Mouse (Mus musculus): ENCODE results near the gene Dock1. TPM values are rescaled to one million over a fixed set of nuclear protein-coding genes. Genes with fewer than 3 reads are reported as not detected.

Gene Dock1
- total and polyA plus RNA-seq, 3 experiments, result not detected

DNA sequence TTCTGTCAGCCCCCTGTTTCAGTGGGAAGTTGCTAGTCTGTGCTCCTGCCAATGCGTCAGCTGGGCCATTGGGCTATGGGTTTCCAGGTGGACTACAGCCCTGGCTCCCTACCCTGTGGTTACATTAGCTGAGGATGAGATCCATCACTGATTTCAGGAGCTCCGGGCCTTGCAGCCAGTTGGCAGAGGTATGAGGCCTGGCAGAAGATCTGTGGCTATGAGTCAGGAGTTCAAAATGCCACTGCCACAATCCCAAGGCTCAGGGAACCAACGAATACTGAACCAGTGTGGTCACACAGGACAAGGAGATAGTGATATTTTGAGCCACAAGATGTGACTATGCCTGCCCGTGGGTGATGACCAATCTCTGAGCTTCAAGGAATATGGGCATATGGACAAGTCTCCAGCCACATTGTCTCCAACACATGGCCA is 3.2 kb upstream of the Dock1 start:
- DNase-seq (ENCODE audit: low spot score), result no peak
- Histone ChIP-seq H3K36me3 (replicated peaks) (no peaks in the 10 kb centered on the region), H3K4me3 (ENCODE audit: low read depth, low read length) (no peak overlapping the region), H3K4me1 (ENCODE audit: insufficient read depth, low read depth, low read length) (no peaks in the 10 kb centered on the region), H3K9me3 (replicated peaks) (peaks cover 78% of the 10 kb centered on the region), H3K27me3 (ENCODE audit: insufficient read depth, low read length) (no peaks in the 10 kb centered on the region)
- TF ChIP-seq TAL1 (conservative IDR thresholded peaks at IDR 0.05; ENCODE audit: low read depth, low read length), result no peak
- no peak for TF ChIP-seq CTCF (IDR thresholded peaks at IDR 0.05; ENCODE audit: low read depth, low read length)
- no peak for TF ChIP-seq POLR2AphosphoS5 (IDR thresholded peaks at IDR 0.05; ENCODE audit: insufficient replicate concordance, low read depth, low read length)
- no peak for TF ChIP-seq GATA1 (IDR thresholded peaks at IDR 0.05; ENCODE audit: borderline replicate concordance, low read length)
- ATAC-seq (ENCODE audit: extremely low read depth, insufficient number of reproducible peaks, low FRiP score, poor library complexity, severe bottlenecking), result no peak

DNA sequence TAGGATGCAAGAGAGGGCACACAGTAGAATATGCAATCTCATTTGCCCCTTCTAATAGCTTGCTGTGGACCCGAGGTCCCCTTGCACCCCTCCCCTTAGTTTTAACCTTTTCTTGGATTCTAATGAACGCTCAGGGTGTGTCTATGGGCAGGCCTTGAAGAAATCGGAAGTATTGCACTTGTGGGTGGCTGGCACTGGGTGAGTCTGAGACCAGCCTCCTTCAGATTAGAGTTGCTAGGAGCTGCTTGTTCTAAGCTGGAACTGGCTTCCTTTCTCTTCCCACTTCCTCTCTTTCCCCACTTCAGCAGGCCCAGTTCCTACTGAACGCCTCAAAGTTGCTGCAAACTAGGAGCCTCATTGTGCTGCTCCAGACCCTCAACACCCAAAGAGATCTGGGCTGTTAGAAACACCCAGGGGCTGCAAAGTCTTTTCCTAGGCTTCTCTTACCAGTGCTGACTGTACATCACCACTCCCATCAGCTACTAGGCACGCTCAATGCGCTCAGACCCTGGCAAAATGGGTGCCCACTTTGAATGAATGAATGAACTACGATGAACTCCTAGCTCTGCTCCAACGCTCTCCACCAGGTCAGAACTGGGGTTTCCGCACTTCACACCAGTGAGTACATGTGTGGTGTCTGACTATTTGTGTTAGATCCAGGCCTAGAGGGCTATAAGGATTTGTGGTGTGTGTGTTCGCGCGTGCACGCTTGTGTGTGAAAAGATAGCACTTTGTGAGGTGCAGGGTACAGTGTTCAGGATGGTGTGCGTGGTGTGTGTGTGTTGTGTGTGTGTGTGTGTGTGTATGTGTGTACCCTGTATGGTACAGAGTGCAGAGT is 761 bp upstream of the Dock1 start:
- TF ChIP-seq POLR2AphosphoS5 (IDR thresholded peaks at IDR 0.05; ENCODE audit: insufficient replicate concordance, low read depth, low read length) (no peak), GATA1 (IDR thresholded peaks at IDR 0.05; ENCODE audit: borderline replicate concordance, low read length) (no peak), GATA2 (IDR thresholded peaks at IDR 0.05; ENCODE audit: borderline replicate concordance, low read depth, low read length) (no peak), TAL1 (conservative IDR thresholded peaks at IDR 0.05; ENCODE audit: low read depth, low read length) (no peak), CTCF (IDR thresholded peaks at IDR 0.05; ENCODE audit: low read depth, low read length) (no peak)
- no peak for DNase-seq (ENCODE audit: low spot score)
- H3K36me3 ChIP-seq (replicated peaks), result no peaks in the 10 kb centered on the region
- ATAC-seq (ENCODE audit: extremely low read depth, insufficient number of reproducible peaks, low FRiP score, poor library complexity, severe bottlenecking), result no peak
- peaks cover 79% of the 10 kb centered on the region for H3K9me3 ChIP-seq (replicated peaks)
- H3K4me3 ChIP-seq (ENCODE audit: low read depth, low read length), result no peak overlapping the region
- no peaks in the 10 kb centered on the region for H3K4me1 ChIP-seq (ENCODE audit: insufficient read depth, low read depth, low read length)
- H3K27me3 ChIP-seq (ENCODE audit: insufficient read depth, low read length), result no peaks in the 10 kb centered on the region

DNA sequence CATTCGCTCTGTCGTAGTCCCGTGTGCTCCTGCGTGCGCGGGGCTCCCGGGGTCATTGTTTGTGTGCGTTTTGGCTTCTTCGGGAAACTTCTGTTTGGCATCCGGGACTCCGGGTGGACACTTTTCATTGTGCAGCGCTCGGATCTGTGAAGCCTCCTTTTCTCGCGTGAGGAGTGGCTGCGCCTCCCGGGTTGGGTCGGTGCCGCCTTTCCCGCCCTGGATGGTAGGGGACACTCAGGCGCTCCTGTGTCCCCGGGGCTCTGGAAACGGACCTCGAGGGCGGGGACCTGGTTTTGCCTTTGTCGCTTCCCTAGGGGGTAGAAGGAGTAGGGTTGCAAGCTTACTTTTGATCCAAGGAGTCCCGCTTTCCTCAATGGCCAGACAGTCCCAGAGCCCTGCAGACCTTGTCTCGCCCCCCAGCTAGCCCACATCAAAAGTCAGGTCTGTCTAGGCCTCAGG is 578 bp downstream of the Dock1 start:
- DNase-seq (ENCODE audit: low spot score) (no peak), ATAC-seq (ENCODE audit: extremely low read depth, insufficient number of reproducible peaks, low FRiP score, poor library complexity, severe bottlenecking) (no peak)
- no peaks in the 10 kb centered on the region for H3K27me3 ChIP-seq (ENCODE audit: insufficient read depth, low read length)
- H3K4me1 ChIP-seq (ENCODE audit: insufficient read depth, low read depth, low read length), result no peaks in the 10 kb centered on the region
- no peak overlapping the region for H3K4me3 ChIP-seq (ENCODE audit: low read depth, low read length)
- no peaks in the 10 kb centered on the region for H3K36me3 ChIP-seq (replicated peaks)
- H3K9me3 ChIP-seq (replicated peaks), result peaks cover 77% of the 10 kb centered on the region
- TF ChIP-seq POLR2AphosphoS5 (IDR thresholded peaks at IDR 0.05; ENCODE audit: insufficient replicate concordance, low read depth, low read length) (no peak), GATA2 (IDR thresholded peaks at IDR 0.05; ENCODE audit: borderline replicate concordance, low read depth, low read length) (no peak), TAL1 (conservative IDR thresholded peaks at IDR 0.05; ENCODE audit: low read depth, low read length) (no peak), CTCF (IDR thresholded peaks at IDR 0.05; ENCODE audit: low read depth, low read length) (no peak), GATA1 (IDR thresholded peaks at IDR 0.05; ENCODE audit: borderline replicate concordance, low read length) (no peak)

DNA sequence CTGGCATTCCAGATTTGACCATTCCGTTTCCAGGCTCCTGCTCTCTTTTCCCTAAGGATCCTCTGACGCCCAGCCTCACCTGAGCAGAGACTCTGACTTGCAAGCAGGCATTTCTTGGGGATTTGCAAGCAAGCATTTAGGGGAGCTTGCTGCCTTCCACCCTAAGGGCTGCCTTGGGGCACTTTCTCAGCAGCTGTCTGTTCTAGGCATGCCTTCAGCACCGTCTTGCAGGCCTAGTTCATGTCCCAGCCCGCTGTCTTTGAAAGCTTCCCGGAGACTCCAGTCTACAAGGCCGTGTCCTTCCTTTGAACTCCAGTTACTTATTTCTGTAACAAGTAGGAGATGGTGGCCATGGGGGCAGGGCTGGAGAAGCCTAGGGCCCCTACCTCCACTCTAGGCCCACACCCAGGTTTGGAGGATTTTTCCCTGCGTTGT is 1.0 kb downstream of the Dock1 start:
- no peak for ATAC-seq (ENCODE audit: extremely low read depth, insufficient number of reproducible peaks, low FRiP score, poor library complexity, severe bottlenecking)
- Histone ChIP-seq H3K36me3 (replicated peaks) (no peaks in the 10 kb centered on the region), H3K4me1 (ENCODE audit: insufficient read depth, low read depth, low read length) (no peaks in the 10 kb centered on the region), H3K27me3 (ENCODE audit: insufficient read depth, low read length) (no peaks in the 10 kb centered on the region), H3K9me3 (replicated peaks) (peaks cover 77% of the 10 kb centered on the region), H3K4me3 (ENCODE audit: low read depth, low read length) (no peak overlapping the region)
- TF ChIP-seq POLR2AphosphoS5 (IDR thresholded peaks at IDR 0.05; ENCODE audit: insufficient replicate concordance, low read depth, low read length), result no peak
- no peak for TF ChIP-seq TAL1 (conservative IDR thresholded peaks at IDR 0.05; ENCODE audit: low read depth, low read length)
- TF ChIP-seq GATA2 (IDR thresholded peaks at IDR 0.05; ENCODE audit: borderline replicate concordance, low read depth, low read length), result no peak
- no peak for TF ChIP-seq CTCF (IDR thresholded peaks at IDR 0.05; ENCODE audit: low read depth, low read length)
- TF ChIP-seq GATA1 (IDR thresholded peaks at IDR 0.05; ENCODE audit: borderline replicate concordance, low read length), result no peak
- DNase-seq (ENCODE audit: low spot score), result no peak

DNA sequence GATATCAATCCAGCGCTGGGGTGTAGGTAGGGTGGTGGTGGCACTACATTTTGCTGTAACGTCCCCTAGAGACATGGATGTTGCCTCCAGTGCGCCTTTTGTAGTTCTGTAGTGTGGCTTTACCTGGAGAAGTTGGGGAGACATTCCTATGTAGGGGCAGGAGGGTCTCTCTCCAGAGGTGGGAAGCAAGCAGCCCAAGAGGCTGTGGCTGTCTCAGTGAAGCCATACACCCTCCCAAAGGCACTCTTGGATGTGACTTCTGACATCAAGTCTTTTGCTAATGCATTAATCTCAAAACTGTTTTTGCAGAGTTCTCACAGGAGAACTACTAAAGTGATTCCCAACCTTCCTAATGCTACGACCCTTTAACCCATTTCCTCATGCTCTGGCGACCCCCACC is 2.7 kb downstream of the Dock1 start:
- Histone ChIP-seq H3K4me3 (ENCODE audit: low read depth, low read length) (no peak overlapping the region), H3K27me3 (ENCODE audit: insufficient read depth, low read length) (no peaks in the 10 kb centered on the region), H3K9me3 (replicated peaks) (peaks cover 82% of the 10 kb centered on the region), H3K4me1 (ENCODE audit: insufficient read depth, low read depth, low read length) (no peaks in the 10 kb centered on the region), H3K36me3 (replicated peaks) (no peaks in the 10 kb centered on the region)
- DNase-seq (ENCODE audit: low spot score) (no peak), ATAC-seq (ENCODE audit: extremely low read depth, insufficient number of reproducible peaks, low FRiP score, poor library complexity, severe bottlenecking) (no peak)
- TF ChIP-seq CTCF (IDR thresholded peaks at IDR 0.05; ENCODE audit: low read depth, low read length) (no peak), GATA1 (IDR thresholded peaks at IDR 0.05; ENCODE audit: borderline replicate concordance, low read length) (no peak), TAL1 (conservative IDR thresholded peaks at IDR 0.05; ENCODE audit: low read depth, low read length) (no peak), POLR2AphosphoS5 (IDR thresholded peaks at IDR 0.05; ENCODE audit: insufficient replicate concordance, low read depth, low read length) (no peak), GATA2 (IDR thresholded peaks at IDR 0.05; ENCODE audit: borderline replicate concordance, low read depth, low read length) (no peak)

DNA sequence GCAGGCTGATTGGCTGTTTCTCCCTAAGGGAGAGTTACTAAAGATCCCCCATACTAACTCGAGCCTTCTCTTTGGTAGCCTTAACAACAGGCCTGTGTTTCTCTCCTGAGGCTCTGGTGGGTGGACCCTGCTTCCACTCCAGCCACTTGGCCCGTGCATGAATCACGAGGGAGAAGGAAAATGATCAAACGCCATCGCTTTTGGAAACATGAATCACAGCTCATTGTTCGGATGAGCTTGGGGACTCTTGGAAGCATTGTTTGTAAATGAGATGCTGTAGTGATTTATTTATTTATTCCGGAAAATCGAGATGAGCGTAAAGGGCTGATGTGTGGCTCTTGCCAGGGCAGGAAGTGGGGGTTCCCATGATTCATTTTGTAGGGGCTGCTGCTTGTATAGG is 3.5 kb downstream of the Dock1 start:
- H3K4me3 ChIP-seq (ENCODE audit: low read depth, low read length), result no peak overlapping the region
- peaks cover 84% of the 10 kb centered on the region for H3K9me3 ChIP-seq (replicated peaks)
- no peak for DNase-seq (ENCODE audit: low spot score)

More for the DNA sequence above, 3.5 kb downstream of the Dock1 start:
- TF ChIP-seq GATA1 (IDR thresholded peaks at IDR 0.05; ENCODE audit: borderline replicate concordance, low read length) (no peak), TAL1 (conservative IDR thresholded peaks at IDR 0.05; ENCODE audit: low read depth, low read length) (no peak), GATA2 (IDR thresholded peaks at IDR 0.05; ENCODE audit: borderline replicate concordance, low read depth, low read length) (no peak), POLR2AphosphoS5 (IDR thresholded peaks at IDR 0.05; ENCODE audit: insufficient replicate concordance, low read depth, low read length) (no peak), CTCF (IDR thresholded peaks at IDR 0.05; ENCODE audit: low read depth, low read length) (no peak)
- no peaks in the 10 kb centered on the region for H3K36me3 ChIP-seq (replicated peaks)
- no peaks in the 10 kb centered on the region for H3K4me1 ChIP-seq (ENCODE audit: insufficient read depth, low read depth, low read length)
- H3K27me3 ChIP-seq (ENCODE audit: insufficient read depth, low read length), result no peaks in the 10 kb centered on the region
- no peak for ATAC-seq (ENCODE audit: extremely low read depth, insufficient number of reproducible peaks, low FRiP score, poor library complexity, severe bottlenecking)
